Mouse (Mus musculus) E14TG2a.4 (cell line): Measurements from ENCODE around the gene Il10.

Experiments
- CTCF ChIP-seq: conservative IDR thresholded peaks from 2 replicates; pipeline ENCODE4 v1.5.1; 2014; ENCODE audit warnings: low read length
- NANOG ChIP-seq: IDR thresholded peaks from 2 replicates; pipeline ENCODE4 v1.6.1; 2014; ENCODE audit warnings: borderline replicate concordance, low read length, mixed read lengths

- no peak for TF ChIP-seq CTCF
- TF ChIP-seq NANOG, result no peak
These were observed 29.3 kb downstream of the Il10 start for GRCm38 (mm10) chr1:131048946-131049345.
